Mouse (Mus musculus) liver, embryonic 14.5 days (tissue): ENCODE data around the gene Tnp1.

ENCODE experiments used
- CTCF ChIP-seq: IDR thresholded peaks from 2 replicates; pipeline ENCODE4 v1.5.1; 2016; ENCODE audit warnings: antibody characterized with exemption, low read depth, control low read depth
- EP300 ChIP-seq: IDR thresholded peaks from 2 replicates; pipeline ENCODE4 v1.6.1; 2016; ENCODE audit warnings: antibody characterized with exemption, low read depth

GRCm38 (mm10) chr1:72994751-72995528 is 20.8 kb downstream of the Tnp1 start:
- TF ChIP-seq CTCF (no peak), EP300 (no peak)
